Mouse (Mus musculus): ENCODE measurements around the gene Mical2. TPM values are rescaled to one million over a fixed set of nuclear protein-coding genes. Genes with fewer than 3 reads are reported as not detected.

Mical2 gene
- polyA plus RNA-seq, 1 experiment, result 6.6 TPM

GRCm38 (mm10) chr7:112351541-112351940, 125.9 kb downstream of the Mical2 start:
- whole genome bisulfite sequencing, result 80% methylated on average over 3 of the region's 3 CpGs
- DNase-seq, result no peak
- Histone ChIP-seq H3K36me3 (ENCODE audit: control insufficient read depth, insufficient read depth, low read length) (no peaks in the 10 kb centered on the region), H3K27ac (ENCODE audit: insufficient read depth, low read depth, low read length) (no peak overlapping the region), H3K27me3 (replicated peaks; ENCODE audit: control insufficient read depth, insufficient read depth, low read length) (no peaks in the 10 kb centered on the region), H3K4me1 (ENCODE audit: control insufficient read depth, insufficient read depth, low read length) (peaks cover 3% of the 10 kb centered on the region; the same call in 1 of the 2 replicates), H3K4me3 (ENCODE audit: insufficient read depth, low read depth, low read length) (no peak overlapping the region)
- TF ChIP-seq CTCF (conservative IDR thresholded peaks at IDR 0.05; ENCODE audit: insufficient read depth, insufficient read length, low read depth, low read length) (no peak), POLR2A (IDR thresholded peaks at IDR 0.05; ENCODE audit: low read depth, low read length) (no peak)

- TF ChIP-seq CTCF (conservative IDR thresholded peaks at IDR 0.05; ENCODE audit: insufficient read depth, insufficient read length, low read depth, low read length), result no peak
- Histone ChIP-seq H3K4me1 (ENCODE audit: control insufficient read depth, insufficient read depth, low read length) (peaks cover 3% of the 10 kb centered on the region; the same call in 1 of the 2 replicates), H3K27me3 (replicated peaks; ENCODE audit: control insufficient read depth, insufficient read depth, low read length) (no peaks in the 10 kb centered on the region), H3K4me3 (ENCODE audit: insufficient read depth, low read depth, low read length) (no peak overlapping the region), H3K36me3 (ENCODE audit: control insufficient read depth, insufficient read depth, low read length) (no peaks in the 10 kb centered on the region), H3K27ac (ENCODE audit: insufficient read depth, low read depth, low read length) (no peak overlapping the region)
- WGBS, result 59% methylated on average over 4 of the region's 4 CpGs
- peak; percentile 34 for DNase-seq
Observed at GRCm38 (mm10) chr7:112352005-112352404, 126.3 kb downstream of the Mical2 start.

- WGBS, result 60% methylated on average over 4 of the region's 4 CpGs
Observed at GRCm38 (mm10) chr7:112353011-112353410, 127.4 kb downstream of the Mical2 start.

GRCm38 (mm10) chr7:112353939-112354338, 128.3 kb downstream of the Mical2 start:
- 87% methylated on average over 11 of the region's 11 CpGs for WGBS
- Histone ChIP-seq H3K36me3 (ENCODE audit: control insufficient read depth, insufficient read depth, low read length) (no peaks in the 10 kb centered on the region), H3K4me3 (ENCODE audit: insufficient read depth, low read depth, low read length) (no peak overlapping the region), H3K4me1 (ENCODE audit: control insufficient read depth, insufficient read depth, low read length) (peaks cover 3% of the 10 kb centered on the region; the same call in 1 of the 2 replicates), H3K27me3 (replicated peaks; ENCODE audit: control insufficient read depth, insufficient read depth, low read length) (no peaks in the 10 kb centered on the region), H3K27ac (ENCODE audit: insufficient read depth, low read depth, low read length) (no peak overlapping the region)
- no peak for DNase-seq
- TF ChIP-seq POLR2A (IDR thresholded peaks at IDR 0.05; ENCODE audit: low read depth, low read length) (no peak), CTCF (conservative IDR thresholded peaks at IDR 0.05; ENCODE audit: insufficient read depth, insufficient read length, low read depth, low read length) (no peak)

More at GRCm38 (mm10) chr7:112353011-112353410, 127.4 kb downstream of the Mical2 start:
- TF ChIP-seq POLR2A (IDR thresholded peaks at IDR 0.05; ENCODE audit: low read depth, low read length), result no peak
- TF ChIP-seq CTCF (conservative IDR thresholded peaks at IDR 0.05; ENCODE audit: insufficient read depth, insufficient read length, low read depth, low read length), result no peak
- Histone ChIP-seq H3K36me3 (ENCODE audit: control insufficient read depth, insufficient read depth, low read length) (no peaks in the 10 kb centered on the region), H3K27ac (ENCODE audit: insufficient read depth, low read depth, low read length) (no peak overlapping the region), H3K27me3 (replicated peaks; ENCODE audit: control insufficient read depth, insufficient read depth, low read length) (no peaks in the 10 kb centered on the region), H3K4me1 (ENCODE audit: control insufficient read depth, insufficient read depth, low read length) (peaks cover 3% of the 10 kb centered on the region; the same call in 1 of the 2 replicates), H3K4me3 (ENCODE audit: insufficient read depth, low read depth, low read length) (no peak overlapping the region)
- DNase-seq, result peak; percentile 62

GRCm38 (mm10) chr7:112354503-112354951, 128.9 kb downstream of the Mical2 start:
- TF ChIP-seq POLR2A (IDR thresholded peaks at IDR 0.05; ENCODE audit: low read depth, low read length), result no peak
- no peak for TF ChIP-seq CTCF (conservative IDR thresholded peaks at IDR 0.05; ENCODE audit: insufficient read depth, insufficient read length, low read depth, low read length)
- H3K27ac ChIP-seq (ENCODE audit: insufficient read depth, low read depth, low read length), result no peak overlapping the region
- H3K4me1 ChIP-seq (ENCODE audit: control insufficient read depth, insufficient read depth, low read length), result peaks cover 3% of the 10 kb centered on the region; the same call in 1 of the 2 replicates
- peak; percentile 90 for DNase-seq
- WGBS, result 26% methylated on average over 7 of the region's 7 CpGs
- no peaks in the 10 kb centered on the region for H3K27me3 ChIP-seq (replicated peaks; ENCODE audit: control insufficient read depth, insufficient read depth, low read length)
- no peaks in the 10 kb centered on the region for H3K36me3 ChIP-seq (ENCODE audit: control insufficient read depth, insufficient read depth, low read length)
- no peak overlapping the region for H3K4me3 ChIP-seq (ENCODE audit: insufficient read depth, low read depth, low read length)

- H3K27ac ChIP-seq (ENCODE audit: insufficient read depth, low read depth, low read length), result no peak overlapping the region
- H3K36me3 ChIP-seq (ENCODE audit: control insufficient read depth, insufficient read depth, low read length), result no peaks in the 10 kb centered on the region
- WGBS, result 78% methylated on average over 3 of the region's 3 CpGs
- H3K4me3 ChIP-seq (ENCODE audit: insufficient read depth, low read depth, low read length), result no peak overlapping the region
- DNase-seq, result no peak
- no peaks in the 10 kb centered on the region for H3K4me1 ChIP-seq (ENCODE audit: control insufficient read depth, insufficient read depth, low read length)
- H3K27me3 ChIP-seq (replicated peaks; ENCODE audit: control insufficient read depth, insufficient read depth, low read length), result no peaks in the 10 kb centered on the region
- TF ChIP-seq CTCF (conservative IDR thresholded peaks at IDR 0.05; ENCODE audit: insufficient read depth, insufficient read length, low read depth, low read length), result no peak
- TF ChIP-seq POLR2A (IDR thresholded peaks at IDR 0.05; ENCODE audit: low read depth, low read length), result no peak
Observed at GRCm38 (mm10) chr7:112359594-112359993, 133.9 kb downstream of the Mical2 start.

GRCm38 (mm10) chr7:112362574-112363200, 137.0 kb downstream of the Mical2 start:
- Histone ChIP-seq H3K27me3 (replicated peaks; ENCODE audit: control insufficient read depth, insufficient read depth, low read length) (no peaks in the 10 kb centered on the region), H3K36me3 (ENCODE audit: control insufficient read depth, insufficient read depth, low read length) (no peaks in the 10 kb centered on the region), H3K4me3 (ENCODE audit: insufficient read depth, low read depth, low read length) (no peak overlapping the region), H3K4me1 (ENCODE audit: control insufficient read depth, insufficient read depth, low read length) (no peaks in the 10 kb centered on the region), H3K27ac (ENCODE audit: insufficient read depth, low read depth, low read length) (no peak overlapping the region)
- no peak for DNase-seq
- no peak for TF ChIP-seq POLR2A (IDR thresholded peaks at IDR 0.05; ENCODE audit: low read depth, low read length)
- TF ChIP-seq CTCF (conservative IDR thresholded peaks at IDR 0.05; ENCODE audit: insufficient read depth, insufficient read length, low read depth, low read length), result no peak
- WGBS, result 80% methylated on average over 7 of the region's 7 CpGs
